Mouse (Mus musculus): ENCODE results near the gene Cox17.

The Cox17 gene

DNA sequence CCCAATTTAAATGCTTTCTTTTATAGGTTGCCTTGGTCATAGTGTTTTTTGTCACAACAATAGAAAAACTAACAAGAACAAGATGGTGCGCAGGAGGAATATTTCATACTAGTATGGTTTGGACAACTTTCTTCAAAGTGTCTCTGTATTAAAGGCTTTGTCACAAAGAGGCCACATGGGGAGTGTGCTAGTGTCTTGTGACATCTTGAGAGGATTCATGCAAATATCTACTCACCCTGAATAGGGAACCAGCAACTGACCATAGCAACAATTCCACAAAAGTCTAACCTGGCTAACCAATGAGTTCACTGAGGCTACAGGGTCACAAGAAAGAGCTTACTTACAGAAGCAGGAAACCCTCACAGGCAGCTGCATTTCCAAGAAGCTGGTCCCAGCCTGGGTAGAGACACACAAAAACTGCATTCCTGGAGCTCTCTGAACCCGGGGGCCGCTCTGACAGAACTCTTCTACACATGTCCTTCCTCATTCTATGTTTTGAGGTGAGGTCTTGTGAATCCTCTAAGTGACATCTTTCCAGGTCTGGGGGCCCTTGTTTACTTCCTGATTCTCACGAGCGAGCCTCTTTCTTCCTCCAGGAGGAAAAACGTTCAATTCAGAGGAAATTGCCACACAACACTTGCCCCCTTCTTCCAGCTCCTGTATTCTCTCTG is 48.4 kb downstream of the Cox17 start:
- no peak for DNase-seq (ENCODE audit: low spot score in 2 of 2)

DNA sequence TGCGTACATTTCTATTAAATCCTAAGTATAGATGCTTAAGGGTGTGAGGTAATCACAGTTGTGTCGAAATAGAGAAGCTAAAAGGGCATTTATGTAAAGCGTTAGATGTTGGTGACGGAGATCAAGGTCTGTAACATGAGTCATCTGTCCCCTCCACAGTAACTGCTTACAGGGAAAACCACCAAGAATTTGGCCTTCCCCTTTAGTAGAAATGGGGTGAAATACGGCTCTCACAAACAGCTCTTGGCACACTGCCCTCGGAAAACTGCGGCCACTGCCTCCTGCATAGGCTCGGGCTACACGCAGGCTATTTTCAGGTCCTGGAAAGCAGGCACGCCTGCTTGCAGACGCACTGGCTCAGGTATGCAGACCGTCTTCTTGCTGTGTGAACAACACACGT is 49.4 kb downstream of the Cox17 start:
- no peak for DNase-seq (ENCODE audit: low spot score in 2 of 2)

DNA sequence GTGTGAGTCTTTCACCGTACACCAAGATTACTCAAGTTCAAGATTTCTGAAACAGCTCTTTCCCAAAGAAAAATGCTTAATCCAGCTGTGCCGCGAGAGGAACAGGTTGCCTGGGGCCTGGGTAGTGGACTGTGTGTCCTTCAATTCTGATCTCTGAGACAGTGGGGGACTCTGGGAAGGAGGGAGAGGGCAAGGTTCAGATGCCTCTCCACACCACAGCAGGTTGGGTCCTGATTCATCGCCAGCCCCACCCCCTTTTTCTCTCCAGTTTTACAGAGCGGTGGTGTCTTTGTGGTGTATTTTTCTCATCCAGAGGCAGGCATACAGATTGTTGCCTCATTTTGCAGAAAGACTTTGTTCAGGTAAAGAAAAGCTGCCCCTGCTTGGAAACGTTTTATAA is 51.5 kb downstream of the Cox17 start:
- DNase-seq (ENCODE audit: low spot score in 2 of 2): no peak

DNA sequence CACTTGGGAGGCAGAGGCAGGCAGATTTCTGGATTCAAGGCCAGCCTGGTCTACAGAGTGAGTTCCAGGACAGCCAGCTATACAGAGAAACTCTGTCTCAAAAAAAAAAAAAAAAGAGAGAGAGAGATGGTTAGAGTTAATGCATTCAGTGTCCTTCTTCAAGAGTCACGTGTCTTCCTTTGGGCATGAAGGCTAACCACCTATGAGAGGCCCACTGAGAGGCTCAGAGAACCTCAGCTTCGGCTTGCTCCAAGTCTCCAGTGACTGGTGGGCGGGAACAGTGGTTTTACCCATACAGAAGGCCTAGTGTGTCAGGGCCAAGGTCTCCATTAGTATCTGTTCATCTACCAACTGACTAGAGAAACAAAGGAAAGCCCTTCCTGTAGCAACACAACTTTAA is 52.3 kb downstream of the Cox17 start:
- DNase-seq (ENCODE audit: low spot score in 2 of 2): no peak

DNA sequence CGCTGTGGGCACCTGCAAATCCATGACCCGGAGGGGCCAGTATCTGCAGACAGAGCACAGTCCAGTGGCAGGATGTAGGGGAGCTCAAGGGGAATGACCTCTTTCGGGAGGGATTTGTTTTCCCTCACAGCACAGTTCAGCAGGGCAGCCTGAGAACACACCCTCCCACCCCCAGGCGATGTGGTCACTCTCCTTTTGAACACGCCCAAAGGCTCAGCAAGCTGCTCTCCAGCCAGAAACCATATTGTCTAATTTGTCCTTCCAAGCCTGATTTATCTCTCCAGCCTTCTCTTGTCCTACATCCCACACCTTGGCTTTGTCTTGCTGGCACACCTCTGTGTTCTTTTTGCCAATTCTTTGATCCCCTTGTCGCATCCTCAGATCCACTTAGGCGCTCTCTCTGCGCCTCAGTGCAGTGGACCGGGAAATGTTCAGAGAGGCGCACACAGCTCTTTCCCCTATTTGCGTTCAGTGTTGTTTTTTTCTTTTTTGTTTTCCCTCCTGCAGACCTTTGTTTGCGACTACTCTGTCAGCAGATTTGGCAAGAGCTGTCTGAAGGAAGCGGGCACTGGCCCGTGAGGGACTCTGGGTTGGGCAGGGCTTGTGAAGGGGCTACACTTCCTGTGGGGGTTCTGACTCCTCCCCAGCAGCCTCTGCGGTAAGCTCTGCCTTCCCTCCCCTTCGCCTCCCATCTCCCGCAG is 52.9 kb downstream of the Cox17 start:
- DNase-seq (ENCODE audit: low spot score in 2 of 2): peak; percentile 35 to 51

DNA sequence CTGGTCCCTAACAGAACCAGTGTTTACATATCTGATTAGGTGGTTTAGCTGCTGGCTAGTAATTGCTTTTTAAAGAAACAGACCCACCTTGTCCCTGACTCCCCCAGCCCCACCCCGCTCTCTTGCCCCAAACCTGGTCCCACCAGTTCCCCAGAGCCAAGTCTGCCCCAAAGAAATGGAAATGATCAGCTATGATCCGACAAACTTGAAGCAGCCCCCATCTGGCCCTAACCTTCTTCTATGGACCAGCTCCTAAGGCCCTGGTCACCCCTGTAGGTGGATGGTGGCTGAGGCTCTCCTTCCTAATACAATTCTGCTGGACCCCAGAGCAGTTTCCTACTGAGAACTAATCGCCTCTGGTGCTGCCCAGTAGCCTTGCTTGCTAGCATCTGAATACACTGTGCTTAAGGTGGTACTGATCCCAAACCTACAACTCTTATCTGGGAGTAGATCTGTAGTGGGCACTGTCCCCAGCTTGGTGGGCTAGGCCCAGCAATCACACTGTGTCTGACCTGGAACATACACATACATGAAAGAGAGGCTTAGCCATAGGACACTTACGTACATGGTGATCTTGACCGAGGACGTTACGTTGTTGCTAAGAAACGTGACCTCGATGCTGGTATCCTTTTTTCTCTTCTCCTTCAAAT is 53.6 kb downstream of the Cox17 start:
- DNase-seq (ENCODE audit: low spot score in 2 of 2): no peak

DNA sequence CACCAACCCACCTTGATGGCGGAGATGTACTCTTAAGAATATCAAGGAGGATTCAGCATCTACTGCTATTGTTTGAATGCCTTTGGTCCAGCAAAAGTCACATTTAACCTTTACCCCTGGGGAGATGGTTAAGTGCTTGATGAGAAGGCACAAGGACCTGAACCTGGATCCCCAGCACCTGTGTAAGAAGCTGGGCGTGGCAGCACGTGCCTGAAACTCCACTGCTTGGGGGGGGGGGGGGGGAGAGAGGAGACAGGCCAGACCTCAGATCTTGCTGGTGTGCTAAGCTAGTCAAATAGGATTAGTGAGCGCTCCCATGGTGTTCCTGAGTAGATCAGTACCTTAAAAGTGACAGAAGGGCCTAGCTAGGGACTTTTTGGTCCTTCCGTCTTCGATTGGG is 54.7 kb downstream of the Cox17 start:
- no peak for DNase-seq (ENCODE audit: low spot score in 2 of 2)
